Mouse (Mus musculus) heart, adult 2 months (tissue): ENCODE data around the gene AI182371.

ENCODE experiments used
- CTCF ChIP-seq: fragments of 200-600 bp; IDR thresholded peaks from 2 replicates; pipeline ENCODE4 v1.8.1; 2022; ENCODE audit warnings: antibody characterized with exemption, mild to moderate bottlenecking, moderate library complexity
- EP300 ChIP-seq: fragments of 200-500 bp; IDR thresholded peaks from 2 replicates; pipeline ENCODE4 v1.6.1; 2011; ENCODE audit warnings: low read depth, low read length, control low read depth; ENCODE audit not compliant: insufficient read depth
- POLR2A ChIP-seq: fragments of 200-500 bp; IDR thresholded peaks from 2 replicates; pipeline ENCODE4 v1.6.1; 2011; ENCODE audit warnings: mild to moderate bottlenecking, low read depth, low read length, control low read depth; ENCODE audit not compliant: insufficient read depth

DNA sequence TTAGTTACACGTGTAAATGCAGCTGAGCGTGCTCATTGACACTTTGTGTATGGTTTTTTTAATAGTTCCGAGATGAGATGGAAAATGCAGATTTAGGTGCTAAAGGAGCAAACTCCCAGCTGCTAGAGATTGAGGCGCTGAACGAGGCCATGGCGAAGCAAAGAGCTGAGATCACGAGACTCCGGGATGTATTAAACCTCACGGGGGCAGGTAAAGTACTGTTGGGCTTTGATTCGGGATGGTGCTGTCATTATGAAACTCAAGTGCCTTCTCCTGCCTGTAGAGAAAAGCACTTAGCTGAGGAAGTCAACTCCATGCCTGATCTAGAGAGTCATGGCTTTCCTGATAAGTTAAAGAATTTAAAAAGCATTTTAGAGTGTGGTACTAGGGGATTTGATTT is 47.5 kb upstream of the AI182371 start:
- TF ChIP-seq CTCF: no peak
- TF ChIP-seq POLR2A: no peak
- TF ChIP-seq EP300: no peak
